Mouse (Mus musculus) thymus, postnatal 25 days (tissue): ENCODE results near the gene Zfp523.
"Not testable (repeated sequence)": the region's sequence is repeated elsewhere in the genome, so short reads cannot be mapped to it uniquely, and the experiment has no call there.

Experiments
- DNase-seq: peaks from one replicate; pipeline ENCODE4 v3.0.0; 2022

Zfp523 gene

DNA sequence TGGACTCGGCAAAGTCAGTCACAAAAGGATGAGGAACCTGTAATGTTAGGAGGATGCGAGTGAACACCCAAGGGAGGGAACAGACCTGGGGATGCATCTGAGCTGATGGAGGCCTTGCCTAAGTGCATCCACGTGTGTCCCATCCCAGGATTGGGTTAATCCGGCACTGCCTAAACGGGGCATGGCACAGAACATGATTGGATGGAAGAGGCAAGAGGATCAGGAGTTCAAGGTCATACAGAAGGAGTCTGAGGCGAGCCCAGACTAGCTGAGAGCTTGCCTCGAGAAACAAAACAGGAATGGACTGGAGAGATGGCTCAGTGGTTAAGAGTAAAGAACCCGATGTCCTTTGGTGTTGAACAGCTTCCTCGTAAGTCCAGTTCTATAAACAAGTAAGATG lies 35.5 kb downstream of the Zfp523 start:
- DNase-seq, result no peak

DNA sequence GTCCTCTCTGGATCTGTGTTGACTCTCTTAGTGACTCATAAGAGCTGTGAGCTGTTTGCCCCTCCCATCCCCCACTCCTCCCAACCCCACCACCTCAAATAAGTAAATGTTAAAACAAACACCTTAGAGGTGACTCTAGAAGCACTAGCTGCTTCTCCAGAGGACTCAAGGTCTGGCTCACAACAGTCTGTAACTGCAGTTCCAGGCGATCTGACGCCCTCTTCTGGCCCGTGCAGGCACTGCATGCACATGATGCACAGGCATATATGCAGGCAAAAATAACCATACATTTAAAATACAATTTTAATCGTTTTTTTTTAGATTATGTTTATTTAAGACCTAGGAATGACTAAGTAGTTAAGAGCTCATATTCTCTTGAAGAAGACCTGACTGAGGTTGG lies 36.3 kb downstream of the Zfp523 start:
- peak; percentile 54 for DNase-seq

DNA sequence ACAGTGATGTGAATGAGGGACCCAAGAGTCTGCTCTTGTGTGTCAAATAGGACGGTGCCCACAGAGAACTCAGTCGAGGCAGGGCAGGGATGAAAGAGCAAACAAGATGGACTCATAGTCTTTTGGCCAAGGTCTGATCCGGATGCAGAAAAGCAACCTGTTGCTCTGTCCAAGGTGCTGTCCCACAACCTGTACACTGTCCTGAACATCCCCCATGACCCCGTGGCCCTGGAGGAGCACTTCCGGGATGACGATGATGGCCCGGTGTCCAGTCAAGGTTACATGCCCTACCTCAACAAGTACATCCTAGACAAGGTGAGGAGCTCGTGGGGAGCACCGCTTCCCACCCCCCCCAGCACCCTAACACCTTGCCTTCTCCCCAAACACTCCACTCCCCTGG lies 39.9 kb downstream of the Zfp523 start:
- DNase-seq, result no peak

DNA sequence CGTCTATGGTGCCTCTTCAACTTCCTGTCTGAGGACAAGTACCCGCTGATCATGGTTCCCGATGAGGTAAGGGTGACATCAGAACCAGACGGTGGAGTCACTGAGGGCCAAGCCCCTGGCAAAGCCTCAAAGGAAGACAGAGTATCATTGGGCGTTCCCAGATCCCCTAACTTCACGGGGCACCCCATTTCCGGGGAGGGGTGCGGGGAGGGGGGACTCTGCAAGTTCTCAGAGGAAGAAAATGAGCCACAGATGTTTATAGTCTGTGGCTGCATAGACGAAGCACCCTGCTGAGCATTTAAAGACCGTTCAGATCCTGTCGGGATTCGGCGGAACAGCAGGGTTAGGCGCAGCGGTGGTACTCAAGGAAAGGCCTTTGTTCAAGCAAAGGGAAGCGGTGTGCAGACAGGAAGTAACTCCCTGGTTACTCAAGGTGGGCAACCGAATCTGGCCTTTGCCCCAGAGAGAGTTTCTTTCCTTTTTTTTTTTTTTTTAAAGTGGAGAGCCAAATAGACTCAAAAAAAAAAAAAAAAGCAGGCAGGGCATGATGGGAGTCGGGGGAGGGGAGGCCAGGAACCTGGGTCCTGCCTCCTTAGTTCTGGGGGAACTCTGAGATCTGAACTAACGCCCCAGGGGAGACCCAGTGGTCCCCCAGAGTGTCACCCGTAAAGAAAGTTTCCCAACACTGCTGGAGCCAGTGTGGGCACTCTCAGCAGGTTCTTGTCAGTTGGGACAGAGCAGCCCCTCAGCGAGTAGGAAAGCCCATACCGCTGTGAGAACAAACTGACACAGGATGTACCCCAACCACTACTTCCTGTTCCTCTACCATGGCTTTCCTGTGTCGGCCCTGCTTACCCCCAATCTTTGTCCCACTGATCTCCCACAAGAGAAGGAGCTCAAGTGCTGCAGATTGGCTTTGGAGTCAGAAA lies 41.1 kb downstream of the Zfp523 start:
- peak; percentile 86 for DNase-seq

DNA sequence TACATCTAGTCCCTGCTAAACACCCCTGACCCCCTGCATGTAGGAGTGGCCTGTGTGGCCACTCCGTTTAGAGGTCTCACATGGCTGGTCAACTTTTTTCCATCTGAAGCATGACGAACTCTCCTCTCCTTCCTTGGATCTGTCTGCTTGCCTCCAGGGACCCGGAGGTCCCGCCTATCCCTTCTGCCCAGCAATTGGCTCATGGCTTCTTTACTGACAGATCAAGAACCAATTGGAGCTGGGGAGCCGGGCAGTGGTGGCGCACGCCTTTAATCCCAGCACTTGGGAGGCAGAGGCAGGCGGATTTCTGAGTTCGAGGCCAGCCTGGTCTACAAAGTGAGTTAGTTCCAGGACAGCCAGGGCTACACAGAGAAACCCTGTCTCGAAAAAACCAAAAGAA lies 45.5 kb downstream of the Zfp523 start:
- not testable (repeated sequence) for DNase-seq

DNA sequence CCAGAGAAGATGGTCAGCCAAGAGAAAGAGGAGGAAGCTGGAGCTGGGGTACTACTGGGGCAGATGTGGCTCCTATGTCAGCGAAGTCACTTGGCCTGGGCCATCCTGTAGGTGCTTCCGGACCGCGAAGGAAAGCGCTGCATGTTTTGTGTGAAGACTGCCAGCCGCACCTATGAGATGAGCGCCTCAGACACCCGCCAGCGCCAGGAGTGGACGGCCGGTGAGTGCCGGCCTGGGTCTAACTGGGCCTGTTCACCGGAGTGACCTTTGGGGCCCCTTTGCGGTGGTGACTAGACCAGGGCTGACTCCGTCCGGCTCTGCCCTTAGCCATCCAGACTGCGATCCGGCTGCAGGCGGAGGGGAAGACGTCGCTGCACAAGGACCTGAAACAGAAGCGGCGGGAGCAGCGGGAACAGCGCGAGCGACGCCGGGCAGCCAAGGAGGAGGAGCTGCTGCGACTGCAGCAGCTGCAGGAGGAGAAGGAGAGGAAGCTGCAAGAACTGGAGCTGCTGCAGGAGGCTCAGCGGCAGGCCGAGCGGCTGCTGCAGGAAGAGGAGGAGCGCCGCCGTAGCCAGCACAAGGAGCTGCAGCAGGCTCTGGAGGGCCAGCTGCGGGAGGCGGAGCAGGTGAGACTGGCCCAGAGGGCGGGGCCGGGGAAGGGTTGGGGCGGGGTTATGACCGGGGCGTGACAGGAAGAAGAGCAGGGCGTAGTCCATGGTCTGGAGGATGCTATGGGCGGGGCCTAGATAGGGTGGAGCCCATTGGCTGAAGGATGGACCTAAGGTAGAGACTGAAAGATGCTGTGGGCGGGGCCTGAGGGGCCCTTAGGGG lies 46.8 kb downstream of the Zfp523 start:
- peak; percentile 93 for DNase-seq

DNA sequence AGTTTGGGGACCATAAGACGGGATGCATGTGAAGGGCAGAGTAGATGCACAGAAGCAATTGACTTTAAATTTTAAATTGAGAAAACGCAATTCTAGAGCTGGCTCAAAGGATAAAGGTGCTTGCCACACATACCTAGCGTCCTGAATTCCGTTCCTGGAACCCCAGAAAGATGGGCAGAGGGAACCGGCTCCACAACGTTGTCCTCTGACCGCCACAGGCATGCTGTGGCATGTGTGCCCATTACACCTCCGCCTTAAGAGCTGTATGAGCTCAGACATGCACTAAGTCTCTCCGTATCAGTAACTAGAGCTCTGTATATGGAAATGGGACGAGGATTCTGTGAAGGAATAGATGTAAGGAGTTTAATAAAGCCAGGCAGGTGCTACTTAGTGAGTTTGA lies 47.7 kb downstream of the Zfp523 start:
- DNase-seq, result no peak

DNA sequence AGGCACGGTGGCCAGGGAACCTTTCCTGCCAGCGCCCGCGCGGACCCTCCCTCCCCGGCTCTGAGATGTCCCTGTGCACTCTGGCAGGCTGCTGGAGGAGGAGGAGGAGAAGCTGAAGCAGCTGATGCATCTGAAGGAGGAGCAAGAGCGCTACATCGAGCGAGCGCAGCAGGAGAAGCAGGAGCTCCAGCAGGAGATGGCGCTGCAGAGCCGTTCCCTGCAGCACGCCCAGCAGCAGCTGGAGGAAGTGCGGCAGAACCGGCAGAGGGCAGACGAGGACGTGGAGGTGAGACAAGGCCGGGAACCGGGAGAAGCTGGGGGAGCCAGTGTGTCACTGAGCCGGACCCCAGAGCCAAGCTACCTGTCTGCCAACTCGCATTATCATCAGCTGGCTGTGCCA lies 49.1 kb downstream of the Zfp523 start:
- DNase-seq, result peak; percentile 93

DNA sequence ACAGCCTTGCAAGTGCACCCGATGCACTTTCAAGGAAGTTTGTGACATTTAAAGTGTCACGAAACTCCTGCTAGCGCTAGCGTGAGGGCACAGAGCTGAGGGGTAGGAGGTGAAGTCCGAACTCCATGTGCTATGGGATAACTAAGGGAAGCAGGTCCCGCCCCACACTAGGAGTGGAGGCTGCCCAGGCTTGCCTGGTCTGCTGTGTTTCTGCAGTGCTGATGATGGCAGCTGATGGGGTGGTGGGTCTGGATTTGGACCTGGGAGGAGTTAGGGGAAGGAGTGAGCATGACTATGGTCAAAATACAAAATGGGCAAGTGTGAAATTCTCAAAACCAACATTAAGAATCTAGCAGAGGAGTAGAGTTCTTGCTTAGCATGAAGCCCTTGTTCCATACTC lies 53.6 kb downstream of the Zfp523 start:
- no peak for DNase-seq

DNA sequence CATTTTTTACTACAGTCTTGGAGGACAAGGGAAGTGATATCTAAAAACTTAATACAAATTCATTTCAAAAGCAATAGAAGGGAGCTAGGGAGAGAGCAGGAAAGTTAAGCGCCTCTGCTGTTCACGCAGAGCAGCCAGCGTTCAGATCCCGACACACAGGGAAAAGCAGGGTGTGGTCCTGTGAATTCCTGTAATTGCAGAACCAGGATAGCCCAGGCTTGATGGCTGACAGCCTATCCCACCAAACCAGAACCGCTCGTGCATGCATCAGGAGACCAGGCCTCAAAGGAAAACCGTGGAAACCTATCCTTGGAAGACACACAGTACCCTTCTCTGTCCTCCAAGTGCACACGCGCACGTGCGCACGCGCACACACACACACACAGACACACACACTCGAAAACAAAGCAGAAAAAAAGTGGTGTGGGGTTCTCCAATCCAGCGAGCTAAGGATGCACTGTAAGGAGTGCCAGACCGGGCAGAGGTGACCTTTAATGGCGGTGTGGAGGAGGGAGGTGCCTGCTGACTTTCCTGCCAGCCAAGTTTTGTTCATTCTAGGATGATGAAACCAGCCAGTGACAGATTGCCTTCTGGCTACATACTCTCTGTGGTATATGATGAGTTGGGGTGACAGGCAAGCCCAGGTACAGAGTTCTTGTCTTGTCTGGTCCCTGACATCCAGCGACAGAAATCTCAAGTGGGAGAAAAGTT lies 54.3 kb downstream of the Zfp523 start:
- no peak for DNase-seq

DNA sequence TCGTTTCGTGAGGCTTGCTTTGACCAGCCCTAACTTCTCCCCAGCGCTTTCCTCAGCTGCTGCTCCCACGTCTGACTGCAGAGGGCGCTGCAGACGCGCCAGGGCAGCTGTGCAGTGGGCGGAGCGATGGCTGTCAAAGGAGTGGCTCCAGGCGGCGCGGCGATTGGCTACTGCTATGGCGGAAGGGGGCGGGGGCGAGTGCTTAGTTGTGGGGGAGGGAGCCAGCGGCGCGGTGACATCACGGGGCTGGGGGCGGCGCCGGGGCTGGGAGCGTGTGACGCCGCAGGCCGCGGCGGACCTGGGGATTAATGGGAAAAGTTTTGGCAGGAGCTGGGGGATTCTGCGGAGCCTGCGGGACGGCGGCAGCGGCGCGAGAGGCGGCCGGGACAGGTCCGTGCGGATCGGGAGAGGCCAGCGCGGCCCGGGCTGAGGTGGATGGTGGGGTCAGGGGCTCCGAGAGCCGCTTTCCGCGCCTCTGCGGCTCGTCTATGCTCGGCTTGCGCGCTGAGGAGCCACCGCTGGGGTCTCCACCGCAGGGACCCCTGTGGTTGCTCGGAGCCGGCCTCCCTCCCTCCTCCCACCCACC lies 55.6 kb downstream of the Zfp523 start, which contains the start of gene Ppard:
Gene Ppard (plus strand): TSS at position 226 of the 586 bp plus-strand sequence.
- DNase-seq, result peak; percentile 99

DNA sequence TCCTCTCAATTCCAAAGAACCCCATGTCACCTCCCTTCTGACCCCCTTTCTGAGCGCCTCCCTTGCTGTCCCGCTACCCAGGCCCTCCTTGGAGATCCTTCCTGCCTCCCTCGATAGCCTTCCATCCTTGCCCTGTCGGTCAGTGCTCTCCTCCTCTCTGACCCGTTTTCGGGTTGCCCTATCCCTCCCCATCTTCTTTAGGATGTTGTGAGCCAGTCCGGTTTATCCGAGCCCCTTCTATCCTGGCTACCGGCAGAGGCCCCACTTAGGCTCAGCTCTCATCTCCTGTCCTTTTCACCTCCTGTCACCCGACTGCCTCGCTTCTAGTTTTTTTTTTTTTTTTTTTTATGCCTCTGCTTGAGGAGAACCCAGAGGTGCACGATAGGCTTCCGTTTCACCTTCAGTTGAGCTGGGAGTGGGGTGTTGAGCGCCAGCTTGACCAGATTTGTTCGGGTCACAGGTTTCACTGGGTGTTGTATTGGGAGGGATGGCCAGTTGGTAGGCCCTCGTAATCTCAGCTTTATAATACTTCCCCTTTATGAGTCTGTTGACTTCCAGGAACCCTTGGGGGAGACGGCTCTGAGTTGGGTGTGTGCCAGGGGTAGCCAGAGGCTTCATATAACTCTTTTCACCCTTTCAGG lies 56.3 kb downstream of the Zfp523 start:
- peak; percentile 55 for DNase-seq

DNA sequence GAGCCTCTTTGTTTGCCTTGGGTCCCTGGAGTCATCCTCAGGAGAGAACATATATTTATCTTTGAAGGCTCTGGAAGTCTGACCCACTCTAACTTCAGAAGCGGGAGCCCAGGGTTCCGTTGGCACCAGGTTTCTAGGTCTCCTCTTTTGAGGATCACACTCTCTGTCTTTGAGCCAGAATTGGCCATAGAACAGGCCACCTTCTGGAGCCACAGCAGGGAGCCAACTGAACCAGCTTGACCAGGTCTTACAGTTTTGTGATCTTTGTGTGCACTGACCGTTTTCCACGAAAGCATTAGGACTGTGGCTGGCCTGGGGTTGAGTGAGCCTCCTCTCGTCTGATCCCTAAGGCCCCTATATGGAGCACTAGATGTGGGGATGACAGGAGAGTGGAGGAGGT lies 57.7 kb downstream of the Zfp523 start:
- DNase-seq, result no peak

DNA sequence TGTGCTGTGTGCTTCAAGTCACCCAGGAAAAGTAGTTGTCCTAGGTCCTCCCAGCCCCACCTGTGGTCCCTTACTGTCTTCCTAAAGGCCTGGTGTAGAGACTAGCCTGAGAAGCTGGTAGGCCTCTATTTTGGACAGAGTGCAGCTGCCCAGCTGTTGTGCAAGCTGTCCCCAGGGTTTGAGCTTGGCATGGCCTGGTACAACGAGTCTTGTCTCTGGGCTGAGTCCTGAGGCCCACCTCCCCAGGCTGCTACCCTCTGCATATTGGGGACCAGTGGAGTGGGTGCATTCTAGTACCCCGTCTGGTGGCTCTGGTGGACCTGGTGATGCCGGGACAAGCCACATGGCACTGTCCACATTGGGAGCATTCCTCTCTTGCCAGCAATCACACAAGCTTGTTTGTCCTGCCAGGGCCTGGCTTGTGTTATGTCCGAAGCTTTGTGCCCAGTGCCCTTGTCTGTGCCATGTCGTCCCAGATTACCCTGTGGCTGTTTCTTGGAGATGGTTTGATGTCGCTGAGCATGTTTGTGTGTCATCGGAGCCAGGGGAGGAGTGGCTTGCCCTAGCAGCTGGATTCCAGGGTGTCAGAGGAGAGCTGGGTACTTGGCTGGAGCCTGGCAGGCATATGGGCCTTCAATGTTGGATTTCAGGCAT lies 59.2 kb downstream of the Zfp523 start:
- DNase-seq, result no peak

DNA sequence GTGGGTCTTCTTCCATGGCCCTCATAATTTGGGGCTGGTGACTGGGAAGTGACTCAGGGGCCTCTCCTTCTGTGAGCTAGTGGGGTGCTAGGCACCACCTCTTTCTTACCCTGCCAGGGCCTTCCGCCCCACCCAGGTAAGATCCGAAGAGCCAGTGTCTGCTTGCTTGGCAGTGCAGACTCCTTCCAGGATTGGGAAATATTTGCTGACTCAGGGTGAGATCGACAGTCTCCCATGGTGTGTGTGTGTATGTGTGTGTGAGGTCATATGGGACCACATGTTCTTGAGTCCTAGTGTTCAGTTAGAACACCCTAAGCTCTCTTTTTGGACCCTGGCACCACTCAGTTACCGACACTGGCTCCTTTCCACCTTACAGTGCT lies 59.7 kb downstream of the Zfp523 start:
- no peak for DNase-seq

DNA sequence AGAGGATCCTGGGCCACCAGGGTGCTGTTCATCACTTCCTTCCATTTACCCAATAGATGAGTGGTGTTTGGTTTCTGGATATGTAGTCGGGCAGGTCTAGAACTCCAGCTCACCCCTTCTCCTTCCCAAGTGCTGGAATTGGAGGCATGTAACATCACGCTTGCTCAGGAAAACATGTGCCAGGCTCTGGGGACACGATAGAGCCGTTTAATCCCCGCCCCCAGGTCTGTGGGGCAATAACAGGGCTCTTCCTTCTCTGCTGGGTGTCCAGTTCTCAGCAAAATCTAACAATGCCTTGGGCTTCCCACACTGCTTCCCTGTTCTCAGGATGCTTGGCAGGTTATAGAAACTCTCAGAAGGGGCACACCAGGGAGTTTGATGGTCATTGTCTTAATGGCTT lies 60.4 kb downstream of the Zfp523 start:
- no peak for DNase-seq

DNA sequence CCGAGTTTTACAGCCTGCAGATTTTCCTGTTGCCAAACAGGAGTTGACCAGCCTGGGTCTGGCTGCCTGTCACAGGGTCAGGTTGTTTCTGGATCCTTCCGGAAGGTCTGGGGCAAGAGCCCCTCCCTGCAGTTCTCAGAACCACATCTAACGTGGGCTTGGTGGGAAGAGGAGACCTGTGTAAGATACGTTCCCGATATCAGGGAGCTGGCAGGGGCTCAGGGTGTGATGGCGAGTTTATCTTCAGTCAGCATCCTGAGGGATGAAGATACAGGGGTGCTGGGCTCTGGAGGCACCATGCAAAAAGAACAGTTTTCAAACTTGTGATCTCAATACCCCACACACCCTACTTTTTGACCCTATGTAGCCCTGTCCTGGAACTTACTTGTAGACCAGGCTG lies 60.9 kb downstream of the Zfp523 start:
- DNase-seq, result no peak

DNA sequence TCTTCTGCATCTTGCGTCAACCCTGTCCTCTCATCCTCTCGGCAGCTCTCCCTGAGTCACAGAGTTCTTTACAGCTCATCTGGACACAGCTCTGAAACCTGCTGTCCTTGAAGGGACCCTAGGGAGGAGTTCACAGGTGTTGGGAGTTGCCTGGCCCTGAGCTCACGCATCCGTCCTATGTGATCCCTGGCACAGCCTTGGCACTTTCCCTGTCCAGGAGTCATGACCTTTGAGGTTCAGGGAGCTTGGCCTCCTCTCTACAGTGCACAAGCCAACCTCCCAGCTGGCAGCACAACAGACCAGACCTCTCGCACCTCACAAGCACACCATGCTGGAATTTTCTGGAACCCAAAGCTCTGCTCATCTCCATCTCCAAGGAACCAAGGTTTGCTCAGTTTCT lies 63.9 kb downstream of the Zfp523 start:
- DNase-seq, result no peak

DNA sequence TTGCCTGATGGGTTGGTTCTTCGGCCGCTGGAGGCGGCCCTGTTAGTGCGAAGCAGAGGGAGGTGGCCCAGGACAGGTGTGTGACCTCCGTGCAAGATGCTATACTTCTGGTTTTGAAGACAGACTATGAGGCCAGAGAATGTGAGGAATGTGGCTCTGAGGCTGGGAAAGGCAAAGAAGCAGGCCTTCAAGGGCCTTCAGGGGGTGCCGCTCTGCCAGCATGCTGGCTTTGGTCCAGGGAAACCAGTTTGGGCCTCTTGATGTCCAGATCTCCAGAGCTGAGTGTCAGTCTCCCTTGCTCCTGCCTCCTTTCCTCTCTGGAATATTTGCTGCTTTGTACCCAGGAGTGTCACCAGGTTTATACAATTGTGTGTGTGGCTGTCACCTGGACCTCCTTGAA lies 65.4 kb downstream of the Zfp523 start:
- DNase-seq, result no peak

DNA sequence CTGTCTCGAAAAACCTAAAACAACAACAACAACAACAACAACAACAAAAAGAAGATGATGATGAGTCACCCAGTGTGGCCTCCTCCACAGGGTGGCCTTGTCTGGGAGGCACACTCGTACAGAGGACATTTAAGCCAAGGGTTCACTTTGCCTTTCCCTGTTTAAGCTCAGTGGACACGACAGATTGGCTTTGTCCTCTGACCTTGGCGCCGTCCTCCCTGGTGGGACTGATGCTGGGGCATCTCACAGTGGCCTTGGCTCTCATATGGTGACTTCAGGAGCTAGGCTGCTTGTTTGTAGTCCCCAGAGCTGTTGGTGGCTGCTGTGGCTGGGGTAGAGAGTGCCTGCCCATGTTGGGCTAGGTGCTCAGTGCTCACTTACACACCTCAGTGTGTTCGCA lies 67.3 kb downstream of the Zfp523 start:
- DNase-seq, result no peak

DNA sequence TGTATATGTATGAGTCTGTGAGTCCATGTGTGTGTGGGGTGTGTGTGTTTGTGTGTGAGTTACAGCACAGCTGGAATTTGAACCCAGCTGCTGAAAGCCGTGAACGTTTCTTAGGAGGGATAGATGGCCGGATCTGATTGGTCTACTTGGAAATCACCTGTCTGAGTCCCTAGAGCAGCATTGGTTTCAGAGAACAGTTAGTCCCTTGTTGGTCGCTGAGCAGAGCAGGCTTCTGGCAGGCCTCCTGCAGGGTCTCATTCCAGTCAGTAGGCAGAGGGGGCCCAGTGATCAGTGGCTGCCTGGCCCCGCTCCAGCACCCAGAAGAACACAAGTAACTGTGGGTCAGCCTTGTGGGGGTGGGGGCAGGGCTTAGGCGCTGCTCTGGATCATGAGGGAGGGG lies 67.8 kb downstream of the Zfp523 start:
- DNase-seq, result no peak

DNA sequence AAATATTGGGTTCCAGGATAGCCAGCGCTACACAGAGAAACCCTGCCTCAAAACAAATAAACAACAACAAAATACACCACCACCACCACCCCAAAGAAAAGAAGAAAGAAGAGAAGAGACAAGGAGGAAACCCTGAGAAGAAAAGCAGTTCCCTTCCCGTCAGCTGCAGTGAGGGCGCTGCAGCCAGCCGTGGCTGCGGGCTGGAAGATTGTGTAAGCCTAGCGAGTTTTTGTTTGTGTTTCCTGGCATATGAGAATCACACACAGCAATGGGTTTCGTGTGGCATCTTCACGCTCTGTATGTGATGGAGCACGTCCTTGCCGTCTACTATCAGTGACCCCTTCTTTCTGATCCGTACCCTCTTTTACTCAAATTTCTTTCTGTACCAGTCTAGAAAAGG lies 69.7 kb downstream of the Zfp523 start:
- DNase-seq, result no peak
